Mouse (Mus musculus) MEL (cell line): ENCODE results near the gene Ank2. TPM values are rescaled to one million over a fixed set of nuclear protein-coding genes. Genes with fewer than 3 reads are reported as not detected.

Experiments used
- DNase-seq: peaks from one replicate; pipeline ENCODE4 v3.0.0; 2011; ENCODE audit warnings: low read depth, low spot score
- H3K27ac ChIP-seq: 2 replicates; pipeline ENCODE4 v1.5.1; 2012; ENCODE audit warnings: low read depth, mild to moderate bottlenecking, control low read depth, low read length, moderate library complexity; ENCODE audit not compliant: control insufficient read depth
- H3K27me3 ChIP-seq, 2 experiments: fragments of 150-350 bp in 1 of 2; sonication (generic) in 1 of 2; 2 replicates each; pipeline ENCODE4 v1.6.1; 2012; ENCODE audit warnings: low read length in 2 of 2, mild to moderate bottlenecking in 2 of 2, improper control_type of control experiment in 1 of 2, moderate library complexity in 1 of 2; ENCODE audit not compliant: insufficient read depth in 2 of 2, control insufficient read depth in 1 of 2
- H3K36me3 ChIP-seq, 2 experiments: 2 replicates each; pipeline ENCODE4 v1.6.1; 2012 to 2014; ENCODE audit warnings: low read length in 2 of 2, improper control_type of control experiment in 1 of 2, inconsistent platforms in 1 of 2, mild to moderate bottlenecking in 1 of 2; ENCODE audit not compliant: insufficient read depth in 2 of 2, control insufficient read depth in 1 of 2
- H3K4me1 ChIP-seq, 2 experiments: fragments of 150-350 bp in 1 of 2; sonication (generic) in 1 of 2; 2 replicates each; pipeline ENCODE4 v1.6.1; 2012; ENCODE audit warnings: low read length in 2 of 2, improper control_type of control experiment in 1 of 2, mild to moderate bottlenecking in 1 of 2; ENCODE audit not compliant: insufficient read depth in 2 of 2, control insufficient read depth in 1 of 2
- H3K4me3 ChIP-seq, 2 experiments: fragments of 150-350 bp in 1 of 2; sonication (generic) in 1 of 2; 2 replicates each; pipeline ENCODE4 v1.5.1; 2012; ENCODE audit warnings: low read depth in 2 of 2, low read length in 2 of 2, mild to moderate bottlenecking in 2 of 2, moderate library complexity in 2 of 2, control low read depth in 1 of 2, improper control_type of control experiment in 1 of 2; ENCODE audit not compliant: control insufficient read depth in 1 of 2, insufficient read depth in 1 of 2
- H3K79me2 ChIP-seq: 2 replicates; pipeline ENCODE4 v1.6.1; 2012; ENCODE audit warnings: mild to moderate bottlenecking, low read length, moderate library complexity; ENCODE audit not compliant: control insufficient read depth, poor library complexity, insufficient read depth
- H3K9ac ChIP-seq: 2 replicates; pipeline ENCODE4 v1.6.1; 2012; ENCODE audit warnings: low read depth, mild to moderate bottlenecking, control low read depth, low read length, moderate library complexity; ENCODE audit not compliant: control insufficient read depth, poor library complexity, severe bottlenecking
- H3K9me3 ChIP-seq: fragments of 150-350 bp; sonication (generic); replicated peaks from 2 replicates; pipeline ENCODE4 v1.6.1; 2012; ENCODE audit warnings: mild to moderate bottlenecking, low read length, improper control_type of control experiment, moderate library complexity; ENCODE audit not compliant: insufficient read depth
- BHLHE40 ChIP-seq: IDR thresholded peaks from 2 replicates; pipeline ENCODE4 v1.6.1; 2012; ENCODE audit warnings: low read depth, mild to moderate bottlenecking, inconsistent platforms, low read length, improper control_type of control experiment, borderline replicate concordance
- CHD1 ChIP-seq: IDR thresholded peaks from 2 replicates; pipeline ENCODE4 v1.6.1; 2012; ENCODE audit warnings: low read depth, mild to moderate bottlenecking, inconsistent platforms, low read length, improper control_type of control experiment
- E2F4 ChIP-seq: IDR thresholded peaks from 2 replicates; pipeline ENCODE4 v1.6.1; 2011; ENCODE audit warnings: low read depth, low read length, improper control_type of control experiment, borderline replicate concordance
- ELF1 ChIP-seq: IDR thresholded peaks from 2 replicates; pipeline ENCODE4 v1.6.1; 2014; ENCODE audit warnings: low read depth, mild to moderate bottlenecking, inconsistent platforms, low read length, improper control_type of control experiment, moderate library complexity
- EP300 ChIP-seq, 2 experiments: IDR thresholded peaks; 2 replicates each; pipeline ENCODE4 v1.6.1; 2011; ENCODE audit warnings: improper control_type of control experiment in 2 of 2, low read length in 2 of 2, low read depth in 1 of 2, mild to moderate bottlenecking in 1 of 2
- ETS1 ChIP-seq: IDR thresholded peaks from 2 replicates; pipeline ENCODE4 v1.6.1; 2012; ENCODE audit warnings: low read depth, mild to moderate bottlenecking, inconsistent platforms, low read length, improper control_type of control experiment, moderate library complexity
- GABPA ChIP-seq: IDR thresholded peaks from 2 replicates; pipeline ENCODE4 v1.6.1; 2012; ENCODE audit warnings: low read depth, mild to moderate bottlenecking, inconsistent platforms, low read length, improper control_type of control experiment, moderate library complexity
- HCFC1 ChIP-seq: IDR thresholded peaks from 2 replicates; pipeline ENCODE4 v1.6.1; 2012; ENCODE audit warnings: low read depth, mild to moderate bottlenecking, inconsistent platforms, low read length, improper control_type of control experiment, moderate library complexity
- JUND ChIP-seq: IDR thresholded peaks from 2 replicates; pipeline ENCODE4 v1.6.1; 2011; ENCODE audit warnings: low read depth, mild to moderate bottlenecking, improper control_type of control experiment, low read length
- MXI1 ChIP-seq: IDR thresholded peaks from 2 replicates; pipeline ENCODE4 v1.6.1; 2011; ENCODE audit warnings: mild to moderate bottlenecking, low read depth, low read length, improper control_type of control experiment
- MYB ChIP-seq: IDR thresholded peaks from 2 replicates; pipeline ENCODE4 v1.6.1; 2011; ENCODE audit warnings: mild to moderate bottlenecking, low read depth, low read length, improper control_type of control experiment
- NELFE ChIP-seq: IDR thresholded peaks from 2 replicates; pipeline ENCODE4 v1.6.1; 2011; ENCODE audit warnings: low read depth, low read length, improper control_type of control experiment
- NRF1 ChIP-seq: IDR thresholded peaks from 2 replicates; pipeline ENCODE4 v1.6.1; 2014; ENCODE audit warnings: low read depth, mild to moderate bottlenecking, inconsistent platforms, low read length, improper control_type of control experiment, moderate library complexity; ENCODE audit not compliant: poor library complexity, insufficient read depth, severe bottlenecking
- POLR2AphosphoS5 ChIP-seq: IDR thresholded peaks from 2 replicates; pipeline ENCODE4 v1.6.1; 2012; ENCODE audit warnings: low read depth, borderline replicate concordance, mild to moderate bottlenecking, inconsistent platforms, low read length, moderate library complexity, mixed read lengths
- RAD21 ChIP-seq: IDR thresholded peaks from 2 replicates; pipeline ENCODE4 v1.6.1; 2011; ENCODE audit warnings: mild to moderate bottlenecking, low read depth, low read length, improper control_type of control experiment
- SIN3A ChIP-seq: IDR thresholded peaks from 2 replicates; pipeline ENCODE4 v1.6.1; 2012; ENCODE audit warnings: low read length, improper control_type of control experiment, inconsistent platforms
- TBP ChIP-seq: IDR thresholded peaks from 2 replicates; pipeline ENCODE4 v1.8.0; 2011; ENCODE audit warnings: low read depth, low read length, improper control_type of control experiment
- TCF12 ChIP-seq: IDR thresholded peaks from 2 replicates; pipeline ENCODE4 v1.6.1; 2014; ENCODE audit warnings: low read depth, mild to moderate bottlenecking, inconsistent platforms, low read length, improper control_type of control experiment, moderate library complexity
- USF1 ChIP-seq: IDR thresholded peaks from 2 replicates; pipeline ENCODE4 v1.6.1; 2014; ENCODE audit warnings: low read depth, mild to moderate bottlenecking, inconsistent platforms, low read length, improper control_type of control experiment, moderate library complexity
- USF2 ChIP-seq, 2 experiments: IDR thresholded peaks; 2 replicates each; pipeline ENCODE4 v1.6.1; 2011 to 2012; ENCODE audit warnings: improper control_type of control experiment in 2 of 2, low read length in 2 of 2, borderline replicate concordance in 1 of 2, inconsistent platforms in 1 of 2, low read depth in 1 of 2, mild to moderate bottlenecking in 1 of 2; ENCODE audit not compliant: insufficient read depth in 1 of 2
- ZMIZ1 ChIP-seq: IDR thresholded peaks from 2 replicates; pipeline ENCODE4 v1.6.1; 2012; ENCODE audit warnings: low read depth, mild to moderate bottlenecking, inconsistent platforms, low read length, improper control_type of control experiment, moderate library complexity
- polyA plus RNA-seq, 2 experiments: library from polyadenylated mRNA; stranded (reverse) in 1 of 2; unstranded in 1 of 2; fragments of >175 nt in 1 of 2; fragments of >200 nt in 1 of 2; gene quantifications; 2 replicates each; pipeline versions ENCODE4 v1.2.1 to v1.2.4; 2012; ENCODE audit warnings: low replicate concordance in 2 of 2, low read depth in 1 of 2; ENCODE audit not compliant: insufficient read length in 2 of 2, insufficient read depth in 1 of 2, missing spikeins in 1 of 2
- total RNA-seq: library from RNA; depleted of rRNA; stranded (reverse); fragments of 300-350 nt; gene quantifications from 2 replicates; pipeline ENCODE4 v1.2.3, GENCODE M21; 2012

Ank2 gene
- total and polyA plus RNA-seq, 3 experiments = 2.7 to 4.5 TPM; not detected in 1

DNA sequence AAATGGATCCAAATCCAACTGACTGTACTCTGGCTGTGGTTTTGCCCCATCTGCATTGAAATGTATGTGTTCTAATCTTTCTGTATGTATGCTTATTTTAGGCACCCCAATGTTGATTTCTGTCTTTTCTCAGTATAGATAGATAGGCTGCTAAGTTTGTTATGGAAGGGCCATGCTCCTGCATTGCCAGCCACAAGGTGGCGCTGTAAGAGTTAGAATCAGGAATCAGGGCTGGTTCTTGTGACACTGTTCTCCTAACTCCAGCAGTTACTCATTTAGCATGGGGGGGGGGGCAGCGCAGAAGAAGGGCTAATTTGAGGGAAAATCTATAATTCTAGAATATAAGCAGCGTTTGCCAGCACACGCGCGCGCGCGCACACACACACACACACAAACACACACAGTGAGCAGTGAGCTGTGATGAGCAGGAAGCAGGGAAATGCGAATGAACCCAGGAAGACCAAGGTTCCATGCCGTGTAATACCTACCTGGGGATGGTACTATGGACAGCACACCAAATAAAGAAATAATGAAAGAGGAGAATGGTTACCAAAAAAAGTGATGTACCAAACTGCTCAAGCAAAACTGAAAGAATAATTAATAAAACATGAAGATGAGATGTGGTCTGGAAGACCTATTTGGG lies 520.3 kb downstream of the Ank2 start (continued):
- no peak for TF ChIP-seq USF2 (IDR thresholded peaks at IDR 0.05; ENCODE audit: borderline replicate concordance in 1 of 2, insufficient read depth in 1 of 2, low read depth in 1 of 2, low read length in 2 of 2)
- no peak for TF ChIP-seq TBP
- TF ChIP-seq MYB = no peak
- TF ChIP-seq EP300 (IDR thresholded peaks at IDR 0.05; ENCODE audit: low read depth in 1 of 2, low read length in 2 of 2) = no peak
- no peak for TF ChIP-seq ETS1
- TF ChIP-seq E2F4 = no peak
- TF ChIP-seq MXI1 = no peak
- no peak for TF ChIP-seq NELFE
- TF ChIP-seq USF1 = no peak

DNA sequence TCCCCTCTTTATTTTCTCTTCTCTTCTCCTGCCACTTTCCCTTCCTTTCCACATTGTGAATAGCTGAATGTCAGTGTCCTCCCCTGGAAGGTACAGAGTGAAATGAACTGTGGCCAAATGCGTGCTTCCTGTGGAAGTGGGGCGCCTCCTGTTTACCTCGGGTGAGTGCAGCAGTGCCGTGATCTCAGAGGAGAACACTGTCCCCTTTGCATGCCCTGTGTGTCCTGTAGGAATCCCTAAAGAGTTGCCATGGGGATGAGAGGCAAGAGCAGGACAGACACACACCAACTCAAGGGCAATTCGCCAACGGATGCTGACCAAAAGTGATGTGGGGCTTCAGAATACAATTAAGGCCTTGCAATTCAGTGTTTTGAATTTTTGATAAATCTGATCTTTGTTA lies 521.8 kb downstream of the Ank2 start:
- no peak overlapping the region for H3K9ac ChIP-seq
- no peaks in the 10 kb centered on the region for H3K9me3 ChIP-seq
- no peaks in the 10 kb centered on the region for H3K27me3 ChIP-seq
- no peaks in the 10 kb centered on the region for H3K79me2 ChIP-seq
- H3K27ac ChIP-seq = no peak overlapping the region
- DNase-seq = no peak
- H3K36me3 ChIP-seq = peaks cover 0 to 2% of the 10 kb centered on the region in 2 experiments; a peak in 1 of 4 replicates
- H3K4me1 ChIP-seq = no peaks in the 10 kb centered on the region
- TF ChIP-seq NRF1 (no peak), POLR2AphosphoS5 (no peak), MYB (no peak), NELFE (no peak), TCF12 (no peak), RAD21 (no peak), CHD1 (no peak), TBP (no peak), HCFC1 (no peak), SIN3A (no peak), GABPA (no peak), ELF1 (no peak), USF1 (no peak), ZMIZ1 (no peak), BHLHE40 (no peak), JUND (no peak)
- H3K4me3 ChIP-seq = no peak overlapping the region
